Mouse (Mus musculus): ENCODE results near the gene Cpa5. TPM values are rescaled to one million over a fixed set of nuclear protein-coding genes. Genes with fewer than 3 reads are reported as not detected.

The Cpa5 gene
- polyA plus RNA-seq (2015; fragmentation: Nextera tagmentation; extraction: Ambion mirVana), result 0.43 and 1.3 TPM in 2 replicates

GRCm38 (mm10) chr6:30610710-30611109 is at the start of gene Cpa5:
Cpa5 (plus strand) TSS chr6:30611010.
- Histone ChIP-seq H3K27ac (replicated peaks) (no peak within 1 kb of the TSS), H3K27me3 (no peaks in the 10 kb centered on the region), H3K36me3 (no peaks in the 10 kb centered on the region), H3K4me3 (replicated peaks) (no peak within 1 kb of the TSS), H3K9me3 (replicated peaks) (no peaks in the 10 kb centered on the region), H3K4me1 (peaks cover 13% of the 10 kb centered on the region), H3K9ac (no peak within 1 kb of the TSS), H3K4me2 (replicated peaks) (no peak within 1 kb of the TSS)
- ATAC-seq (ENCODE audit: insufficient number of reproducible peaks, low FRiP score, low TSS enrichment, low read depth), result no peak
- 95% methylated on average over 7 of the region's 7 CpGs for WGBS

- Histone ChIP-seq H3K9me3 (replicated peaks) (no peaks in the 10 kb centered on the region), H3K4me3 (replicated peaks) (no peak overlapping the region), H3K4me2 (replicated peaks) (no peak overlapping the region), H3K27ac (replicated peaks) (no peak overlapping the region; the same call in 1 of the 2 replicates), H3K9ac (no peak overlapping the region), H3K27me3 (no peaks in the 10 kb centered on the region), H3K4me1 (no peaks in the 10 kb centered on the region), H3K36me3 (no peaks in the 10 kb centered on the region)
- ATAC-seq (ENCODE audit: insufficient number of reproducible peaks, low FRiP score, low TSS enrichment, low read depth), result no peak
- WGBS, result 66% methylated on average over 4 of the region's 4 CpGs
These were observed 48.7 kb upstream of the Cpa5 start for GRCm38 (mm10) chr6:30562132-30562531.

- Histone ChIP-seq H3K9ac (no peak overlapping the region), H3K27me3 (no peaks in the 10 kb centered on the region), H3K4me1 (no peaks in the 10 kb centered on the region), H3K4me3 (replicated peaks) (no peak overlapping the region), H3K36me3 (no peaks in the 10 kb centered on the region), H3K27ac (replicated peaks) (no peak overlapping the region), H3K9me3 (replicated peaks) (no peaks in the 10 kb centered on the region), H3K4me2 (replicated peaks) (no peak overlapping the region)
- ATAC-seq (ENCODE audit: insufficient number of reproducible peaks, low FRiP score, low TSS enrichment, low read depth), result no peak
- WGBS, result 72% methylated on average over 6 of the region's 6 CpGs
These were observed 47.2 kb upstream of the Cpa5 start for GRCm38 (mm10) chr6:30563575-30563974.

- H3K4me2 ChIP-seq (replicated peaks), result no peak overlapping the region
- no peak for ATAC-seq (ENCODE audit: insufficient number of reproducible peaks, low FRiP score, low TSS enrichment, low read depth)
These were observed 46.8 kb upstream of the Cpa5 start for GRCm38 (mm10) chr6:30564051-30564450.

GRCm38 (mm10) chr6:30568069-30568468 is 42.7 kb upstream of the Cpa5 start, which contains the start of gene Cpa4:
Cpa4 (plus strand) TSS chr6:30568369.
- no peak within 1 kb of the TSS for H3K4me3 ChIP-seq (replicated peaks)
- H3K9me3 ChIP-seq (replicated peaks), result no peaks in the 10 kb centered on the region
- no peaks in the 10 kb centered on the region for H3K27me3 ChIP-seq
- no peak within 1 kb of the TSS for H3K27ac ChIP-seq (replicated peaks)
- peaks cover 10% of the 10 kb centered on the region for H3K4me1 ChIP-seq
- H3K36me3 ChIP-seq, result no peaks in the 10 kb centered on the region
- H3K9ac ChIP-seq, result no peak within 1 kb of the TSS
- H3K4me2 ChIP-seq (replicated peaks), result no peak within 1 kb of the TSS
- no peak for ATAC-seq (ENCODE audit: insufficient number of reproducible peaks, low FRiP score, low TSS enrichment, low read depth)
- 61% methylated on average over 5 of the region's 5 CpGs for WGBS

More at GRCm38 (mm10) chr6:30564051-30564450, 46.8 kb upstream of the Cpa5 start:
- Histone ChIP-seq H3K36me3 (no peaks in the 10 kb centered on the region), H3K27ac (replicated peaks) (no peak overlapping the region), H3K9me3 (replicated peaks) (no peaks in the 10 kb centered on the region), H3K4me3 (replicated peaks) (no peak overlapping the region), H3K4me1 (no peaks in the 10 kb centered on the region), H3K9ac (no peak overlapping the region), H3K27me3 (no peaks in the 10 kb centered on the region)
- WGBS, result 87% methylated on average over 6 of the region's 6 CpGs

GRCm38 (mm10) chr6:30569331-30569730 is 41.5 kb upstream of the Cpa5 start:
- Histone ChIP-seq H3K9me3 (replicated peaks) (no peaks in the 10 kb centered on the region), H3K4me2 (replicated peaks) (no peak overlapping the region), H3K9ac (no peak overlapping the region), H3K4me1 (peaks cover 17% of the 10 kb centered on the region), H3K27ac (replicated peaks) (no peak overlapping the region), H3K36me3 (no peaks in the 10 kb centered on the region), H3K4me3 (replicated peaks) (no peak overlapping the region), H3K27me3 (no peaks in the 10 kb centered on the region)
- ATAC-seq (ENCODE audit: insufficient number of reproducible peaks, low FRiP score, low TSS enrichment, low read depth), result no peak
- 75% methylated on average over 10 of the region's 10 CpGs for WGBS

DNA sequence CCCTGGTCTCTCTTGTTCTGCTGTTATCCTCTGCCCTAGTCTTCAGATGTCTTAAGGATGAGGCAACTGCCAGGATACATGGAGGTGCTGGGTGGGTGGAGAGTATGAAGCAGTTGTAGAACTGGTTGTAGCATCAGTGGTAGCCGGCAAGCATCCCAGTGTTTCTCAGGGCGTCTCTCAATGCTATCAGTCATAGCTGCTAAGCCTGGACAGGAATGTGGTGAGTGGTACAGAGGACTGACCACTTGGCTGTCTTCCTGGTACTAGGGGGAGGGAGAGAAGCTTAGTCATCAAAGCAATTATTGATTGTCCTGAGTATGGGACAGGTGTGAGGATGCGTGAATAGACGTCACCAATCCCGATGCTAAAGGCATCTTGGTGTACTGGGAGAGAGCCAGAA is 40.8 kb upstream of the Cpa5 start:
- 84% methylated on average over 5 of the region's 5 CpGs for WGBS
- Histone ChIP-seq H3K36me3 (no peaks in the 10 kb centered on the region), H3K27me3 (no peaks in the 10 kb centered on the region), H3K9me3 (replicated peaks) (no peaks in the 10 kb centered on the region), H3K4me2 (replicated peaks) (no peak overlapping the region), H3K27ac (replicated peaks) (no peak overlapping the region), H3K4me1 (peaks cover 22% of the 10 kb centered on the region), H3K4me3 (replicated peaks) (no peak overlapping the region), H3K9ac (no peak overlapping the region)
- ATAC-seq (ENCODE audit: insufficient number of reproducible peaks, low FRiP score, low TSS enrichment, low read depth), result no peak

GRCm38 (mm10) chr6:30572456-30573311 is 38.1 kb upstream of the Cpa5 start:
- H3K27ac ChIP-seq (replicated peaks), result peak overlapping the region; percentile 92
- peak overlapping the region; percentile 6; the same call in 1 of the 2 replicates for H3K4me2 ChIP-seq (replicated peaks)
- no peak overlapping the region for H3K9ac ChIP-seq
- no peak overlapping the region for H3K4me3 ChIP-seq (replicated peaks)
- no peak for ATAC-seq (ENCODE audit: insufficient number of reproducible peaks, low FRiP score, low TSS enrichment, low read depth)
- H3K27me3 ChIP-seq, result no peaks in the 10 kb centered on the region
- H3K4me1 ChIP-seq, result peaks cover 38% of the 10 kb centered on the region
- H3K9me3 ChIP-seq (replicated peaks), result no peaks in the 10 kb centered on the region
- 50% methylated on average over 20 of the region's 20 CpGs for WGBS
- no peaks in the 10 kb centered on the region for H3K36me3 ChIP-seq

GRCm38 (mm10) chr6:30573380-30573779 is 37.4 kb upstream of the Cpa5 start:
- peak overlapping the region; percentile 92 for H3K27ac ChIP-seq (replicated peaks)
- H3K9me3 ChIP-seq (replicated peaks), result no peaks in the 10 kb centered on the region
- H3K4me1 ChIP-seq, result peaks cover 38% of the 10 kb centered on the region
- 0 out of 2 replicates have a peak, but pooled peaks have one; percentile 12 for ATAC-seq (ENCODE audit: insufficient number of reproducible peaks, low FRiP score, low TSS enrichment, low read depth)
- no peaks in the 10 kb centered on the region for H3K27me3 ChIP-seq
- H3K36me3 ChIP-seq, result no peaks in the 10 kb centered on the region
- H3K4me3 ChIP-seq (replicated peaks), result no peak overlapping the region
- 31% methylated on average over 5 of the region's 5 CpGs for WGBS
- no peak overlapping the region for H3K4me2 ChIP-seq (replicated peaks)
- H3K9ac ChIP-seq, result no peak overlapping the region

DNA sequence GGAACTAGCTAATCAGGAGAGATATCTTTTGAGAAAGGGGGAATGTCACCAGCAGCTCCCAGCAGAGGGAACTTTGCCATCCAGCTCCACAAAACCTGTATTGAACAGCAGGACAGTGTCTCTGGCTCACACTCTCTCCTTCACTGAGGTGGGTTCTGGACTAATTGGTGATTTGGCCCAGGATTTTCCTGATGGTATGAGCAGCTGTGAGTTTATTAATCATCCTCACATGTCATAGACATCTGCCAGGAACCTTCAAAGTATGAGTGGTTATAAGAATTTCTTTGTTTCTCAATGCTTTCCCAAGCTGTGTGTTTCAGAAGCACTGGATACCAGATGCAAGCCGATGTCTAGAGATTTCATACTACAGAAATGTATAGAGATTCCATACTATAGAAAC is 35.9 kb upstream of the Cpa5 start:
- H3K27ac ChIP-seq (replicated peaks), result peak overlapping the region; percentile 92
- H3K4me1 ChIP-seq, result peaks cover 39% of the 10 kb centered on the region
- no peak overlapping the region for H3K4me2 ChIP-seq (replicated peaks)
- no peaks in the 10 kb centered on the region for H3K9me3 ChIP-seq (replicated peaks)
- no peaks in the 10 kb centered on the region for H3K36me3 ChIP-seq
- no peaks in the 10 kb centered on the region for H3K27me3 ChIP-seq
- WGBS, result 47% methylated on average over 1 of the region's 1 CpGs
- ATAC-seq (ENCODE audit: insufficient number of reproducible peaks, low FRiP score, low TSS enrichment, low read depth), result no peak
- no peak overlapping the region for H3K9ac ChIP-seq
- H3K4me3 ChIP-seq (replicated peaks), result no peak overlapping the region

GRCm38 (mm10) chr6:30576477-30577203 is 34.2 kb upstream of the Cpa5 start:
- 0 out of 2 replicates have a peak overlapping the region, but pooled peaks have one; percentile 19 for H3K4me2 ChIP-seq (replicated peaks)
- H3K9ac ChIP-seq, result no peak overlapping the region
- peak overlapping the region; percentile 89 for H3K27ac ChIP-seq (replicated peaks)

More at GRCm38 (mm10) chr6:30576477-30577203, 34.2 kb upstream of the Cpa5 start:
- 0 out of 2 replicates have a peak overlapping the region, but pooled peaks have one; percentile 6 for H3K4me3 ChIP-seq (replicated peaks)
- H3K27me3 ChIP-seq, result no peaks in the 10 kb centered on the region
- no peaks in the 10 kb centered on the region for H3K36me3 ChIP-seq
- H3K9me3 ChIP-seq (replicated peaks), result no peaks in the 10 kb centered on the region
- peaks cover 42% of the 10 kb centered on the region for H3K4me1 ChIP-seq
- WGBS, result 31% methylated on average over 17 of the region's 17 CpGs
- peak; percentile 66 for ATAC-seq (ENCODE audit: insufficient number of reproducible peaks, low FRiP score, low TSS enrichment, low read depth)

Measured in embryonic facial prominence, embryonic 15.5 days (tissue).